Mouse (Mus musculus) embryo, embryonic 11.5 days (tissue): ENCODE results near the gene Susd1.

Source experiments
- DNase-seq: peaks from one replicate; pipeline ENCODE4 v3.0.0-alpha.2; 2012; ENCODE audit warnings: low read depth, low spot score

The Susd1 gene

GRCm38 (mm10) chr4:59381007-59381743 lies 57.3 kb downstream of the Susd1 start:
- DNase-seq: no peak

DNA sequence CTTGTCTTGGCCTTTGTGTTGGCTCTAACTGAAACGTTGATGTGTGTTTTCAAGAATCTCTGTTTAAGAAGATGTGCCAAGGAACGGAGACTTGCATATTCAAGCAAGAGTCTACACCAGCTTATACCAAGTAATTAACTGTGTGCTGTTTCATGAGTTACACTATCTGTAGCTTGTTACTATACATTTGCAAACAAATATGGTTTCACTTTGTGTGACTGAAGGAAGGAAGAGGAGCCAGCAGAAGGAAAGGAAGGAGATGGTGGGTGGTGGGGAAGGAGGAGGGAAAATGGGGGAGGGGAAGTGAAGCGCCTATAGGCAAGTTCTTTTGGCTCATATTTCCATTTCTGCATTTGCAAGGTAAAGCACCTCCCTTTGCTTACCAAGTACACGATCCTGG lies 58.0 kb downstream of the Susd1 start:
- DNase-seq: no peak

DNA sequence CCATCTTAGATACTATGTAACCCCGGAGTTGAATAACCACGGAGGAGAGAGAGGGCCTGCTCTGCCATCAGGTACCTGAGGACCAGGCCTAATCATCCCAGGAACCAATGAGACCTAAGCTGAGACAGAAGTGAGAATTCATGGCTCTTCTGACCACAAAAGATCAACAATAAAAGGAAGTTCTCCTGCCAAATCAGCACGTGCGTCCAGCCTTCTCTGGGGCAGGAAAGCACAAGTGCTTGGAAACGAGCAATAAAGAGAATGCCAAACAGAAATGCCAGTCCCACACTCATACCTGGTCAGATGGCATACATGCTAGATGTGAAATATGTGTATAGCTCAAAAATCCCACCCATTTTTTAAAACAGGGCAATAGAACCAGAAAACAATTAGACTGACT lies 58.6 kb downstream of the Susd1 start:
- DNase-seq: no peak

GRCm38 (mm10) chr4:59378631-59379030 lies 59.8 kb downstream of the Susd1 start:
- DNase-seq: no peak

DNA sequence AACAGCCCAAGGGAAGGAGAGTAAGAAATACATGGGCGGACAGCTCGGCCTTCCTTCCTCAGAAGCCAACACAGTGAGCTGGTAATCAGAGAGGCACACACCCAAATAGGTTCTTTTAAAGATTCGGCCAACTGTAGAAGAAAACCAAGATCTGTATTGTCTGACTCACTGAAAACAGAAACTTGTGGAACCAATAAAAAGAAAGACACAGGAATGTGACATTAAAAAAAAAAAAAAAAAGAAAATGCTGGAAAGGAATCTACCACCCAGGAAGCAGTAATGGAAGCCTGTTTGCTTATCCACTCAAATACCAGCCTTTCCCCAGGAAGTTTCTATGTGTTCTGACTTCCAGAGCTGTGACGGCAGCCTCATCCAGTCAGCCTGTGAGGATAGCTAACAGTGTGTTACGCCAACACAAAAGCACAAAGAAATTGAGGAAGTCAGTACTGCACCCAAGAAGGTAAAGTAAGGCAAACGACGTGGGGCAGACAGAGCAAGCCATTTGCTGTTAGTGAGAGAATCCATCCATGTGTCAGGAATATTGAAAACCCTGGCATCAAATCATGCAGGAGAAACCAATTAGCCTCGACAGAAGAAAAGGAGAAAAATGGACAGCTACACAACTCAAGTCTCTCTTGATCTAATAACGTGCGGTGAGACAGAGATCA lies 64.0 kb downstream of the Susd1 start:
- DNase-seq: no peak

DNA sequence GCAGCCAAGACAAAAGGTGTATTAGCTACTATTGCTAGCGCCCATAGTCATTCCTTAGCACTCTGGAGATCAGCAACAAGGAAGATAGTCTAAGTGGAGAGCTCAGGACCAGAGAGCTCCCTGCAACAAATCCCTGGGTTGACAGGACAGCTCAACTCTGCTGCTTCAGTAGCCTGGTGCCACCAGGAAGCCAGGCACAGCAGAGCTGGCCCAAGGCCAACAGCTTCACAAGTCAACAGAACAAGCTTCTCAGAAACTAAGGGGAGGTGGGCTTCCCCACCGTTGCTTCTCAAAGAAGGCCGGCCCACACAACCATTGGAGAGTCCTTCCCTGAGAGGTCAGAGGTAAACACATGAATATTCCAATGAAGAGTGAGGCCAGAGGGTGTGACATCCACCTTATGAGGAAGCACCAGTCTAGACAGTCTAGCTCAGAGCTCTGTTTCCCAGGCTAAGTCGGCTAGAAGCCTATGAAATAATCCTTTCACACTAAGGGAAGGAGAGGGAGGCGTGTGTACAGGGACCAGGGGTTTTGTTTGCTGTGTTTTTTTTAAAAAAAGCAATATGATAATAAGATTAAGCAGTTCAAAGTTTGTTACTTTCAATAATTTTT lies 65.8 kb downstream of the Susd1 start:
- no peak for DNase-seq

DNA sequence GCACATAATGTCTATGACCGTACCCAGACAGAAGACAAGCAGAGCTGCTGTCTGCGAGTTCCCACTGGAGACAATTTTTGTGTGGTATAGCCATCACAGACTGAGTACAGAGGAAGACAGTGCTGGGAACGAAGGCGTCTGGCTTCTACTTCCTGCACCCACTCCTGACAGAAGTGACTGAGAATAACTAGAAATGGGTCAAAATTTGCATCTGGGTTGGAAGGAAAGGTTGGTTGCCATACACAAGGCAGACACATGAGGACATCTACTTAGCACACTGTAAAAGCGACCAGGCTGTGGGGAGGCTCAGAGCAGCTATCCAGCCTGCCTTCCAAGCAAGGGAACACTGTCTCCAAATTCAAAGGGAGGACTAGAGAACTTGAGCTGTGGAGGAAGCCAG lies 66.5 kb downstream of the Susd1 start:
- no peak for DNase-seq

- DNase-seq: no peak
These were observed 68.5 kb downstream of the Susd1 start for GRCm38 (mm10) chr4:59369941-59370340.

DNA sequence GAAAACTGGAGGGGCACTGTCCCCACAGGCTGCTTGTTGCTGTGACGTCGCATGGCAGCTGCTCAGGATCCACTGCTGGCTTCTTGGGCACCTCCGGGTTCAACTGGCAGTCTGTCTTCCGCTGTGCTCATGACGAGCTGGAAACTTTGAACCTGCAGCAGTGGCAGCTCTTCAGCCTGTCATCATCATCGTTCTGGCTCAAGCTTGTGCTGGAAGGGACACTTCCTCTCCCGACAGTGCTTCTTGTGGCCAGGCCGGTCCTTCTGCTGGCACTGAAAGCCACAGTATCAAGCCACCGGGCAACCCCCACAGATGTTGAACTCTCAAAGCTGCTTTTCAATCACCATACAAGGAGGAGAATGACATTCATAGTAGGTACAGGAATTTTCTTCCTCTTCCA lies 70.3 kb downstream of the Susd1 start:
- no peak for DNase-seq

- no peak for DNase-seq
These were observed 72.2 kb downstream of the Susd1 start for GRCm38 (mm10) chr4:59366206-59366605.

DNA sequence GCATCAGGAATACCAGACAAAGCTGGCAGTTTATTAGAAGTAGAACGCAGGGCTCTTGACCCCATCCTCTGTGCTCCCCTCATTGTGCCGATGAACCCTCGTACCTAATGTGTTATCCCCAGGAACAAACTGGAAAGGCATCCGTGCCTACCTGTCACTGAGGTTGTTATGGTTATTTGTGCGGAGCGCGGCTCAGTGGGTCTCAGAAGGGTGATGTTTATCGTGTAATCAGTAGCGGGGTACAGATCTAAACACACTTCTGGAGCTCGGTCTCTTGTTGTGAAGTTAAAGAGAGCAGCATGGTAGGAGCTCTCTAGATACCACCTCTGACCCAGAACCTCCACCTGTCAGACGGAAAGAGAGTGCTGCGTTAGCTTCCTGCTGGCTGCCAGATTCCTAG lies 72.9 kb downstream of the Susd1 start:
- DNase-seq: no peak

GRCm38 (mm10) chr4:59364229-59365173 lies 73.9 kb downstream of the Susd1 start:
- no peak for DNase-seq

DNA sequence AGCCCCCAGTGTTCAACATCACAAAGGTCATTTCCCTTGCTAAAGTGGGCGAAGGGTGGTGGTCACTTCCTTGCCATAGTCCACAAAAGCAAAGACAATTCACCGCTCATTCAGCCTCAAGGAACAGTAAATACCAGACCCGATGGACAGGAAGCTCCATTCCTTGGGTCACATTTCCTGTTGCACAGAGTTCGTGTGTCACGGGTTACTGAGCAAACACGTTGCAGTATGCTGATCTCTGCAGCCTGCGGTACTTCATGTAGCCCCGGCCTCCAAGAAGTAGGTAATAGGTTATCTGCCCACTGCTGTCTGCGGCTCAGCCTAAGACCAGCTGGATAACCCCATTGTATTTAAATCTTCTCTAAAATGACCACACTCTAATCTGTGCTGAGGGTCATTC lies 75.4 kb downstream of the Susd1 start:
- no peak for DNase-seq

DNA sequence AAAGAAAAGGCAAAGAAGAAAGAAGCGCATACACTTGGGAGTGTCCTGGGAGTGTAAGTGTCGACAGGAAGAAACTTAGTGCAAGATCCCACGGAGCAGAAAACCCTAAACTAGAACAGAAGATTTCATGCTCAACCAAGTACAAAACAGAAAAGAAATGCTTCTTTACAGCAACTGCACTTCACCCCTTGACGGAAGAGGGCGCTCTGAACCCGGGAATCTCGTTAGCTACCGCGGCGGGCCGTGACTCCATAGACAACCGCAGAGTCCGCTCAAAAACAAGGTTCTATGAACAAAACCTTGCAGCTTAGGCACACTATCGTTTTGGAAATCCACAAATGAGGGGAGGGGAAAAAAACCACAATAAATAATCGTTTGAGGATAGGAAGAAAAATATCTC lies 77.7 kb downstream of the Susd1 start:
- peak; percentile 59 for DNase-seq

GRCm38 (mm10) chr4:59359921-59360320 lies 78.5 kb downstream of the Susd1 start:
- no peak for DNase-seq

GRCm38 (mm10) chr4:59358960-59359359 lies 79.5 kb downstream of the Susd1 start:
- no peak for DNase-seq

DNA sequence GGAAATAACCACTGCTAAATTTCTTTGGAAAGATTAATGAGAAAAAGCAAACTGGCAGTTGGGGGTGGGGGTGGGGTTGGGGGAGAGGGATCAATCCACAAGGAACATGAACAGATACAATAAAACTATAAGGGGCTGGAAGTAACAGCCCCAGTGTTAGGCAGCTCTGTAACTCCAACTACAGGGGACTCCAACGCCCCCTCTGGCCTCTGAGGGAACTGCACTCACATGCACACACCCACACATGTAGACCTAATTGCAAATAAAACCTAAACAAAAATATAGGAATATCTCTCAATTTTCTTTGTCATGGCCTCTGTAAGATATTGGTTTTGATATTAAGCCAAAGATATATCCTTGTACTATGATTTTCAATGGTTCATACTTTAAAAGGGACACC lies 83.0 kb downstream of the Susd1 start:
- DNase-seq: no peak

- no peak for DNase-seq
These were observed 83.8 kb downstream of the Susd1 start for GRCm38 (mm10) chr4:59354666-59355065.

GRCm38 (mm10) chr4:59351938-59352337 lies 86.5 kb downstream of the Susd1 start:
- DNase-seq: no peak

GRCm38 (mm10) chr4:59350354-59350753 lies 88.1 kb downstream of the Susd1 start:
- no peak for DNase-seq

- DNase-seq: no peak
These were observed 88.8 kb downstream of the Susd1 start for GRCm38 (mm10) chr4:59349425-59350185.
